Mouse (Mus musculus): ENCODE results near the gene Naa50. TPM values are rescaled to one million over a fixed set of nuclear protein-coding genes. Genes with fewer than 3 reads are reported as not detected.
A peak's percentile ranks its signal among the peaks of the same experiment; 100 is the strongest.

Naa50 gene
- polyA plus RNA-seq, 1 experiment from 2014 or later = 97.7 TPM

DNA sequence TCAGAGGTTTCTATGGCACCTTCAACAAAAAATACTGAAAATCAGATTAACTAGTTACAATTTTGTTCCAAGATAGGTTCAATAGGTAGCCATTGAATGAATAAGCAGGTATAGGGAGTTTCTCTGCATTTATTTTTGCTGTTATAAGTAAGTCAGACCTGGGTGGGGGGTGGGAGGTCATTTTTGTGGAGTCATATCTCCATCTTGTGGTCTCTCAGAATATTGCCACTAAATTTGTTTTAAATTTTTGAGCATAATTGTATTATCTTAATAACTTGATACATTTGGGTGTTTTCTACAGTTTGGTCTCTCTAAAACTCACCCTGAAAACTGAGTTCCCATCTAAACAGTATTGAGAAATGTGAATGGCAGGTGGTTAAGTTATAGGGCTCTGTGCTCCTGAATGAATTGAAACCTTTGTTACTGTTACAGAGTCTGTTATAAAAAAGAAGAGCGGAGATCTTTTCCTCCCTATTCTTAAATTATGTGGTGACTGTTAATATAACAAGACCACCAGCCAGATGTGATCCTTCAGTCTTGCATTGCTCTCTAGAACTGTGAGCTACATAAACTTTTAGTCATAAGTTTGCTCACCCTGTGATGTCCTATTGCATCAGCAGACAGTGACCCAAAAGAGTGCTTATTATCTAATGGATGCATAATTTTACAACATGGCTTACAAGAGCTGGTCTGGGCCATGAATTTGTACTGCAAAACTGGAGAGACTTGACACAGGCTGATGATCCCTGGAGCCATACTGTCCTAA lies 9.6 kb downstream of the Naa50 start:
- Histone ChIP-seq H3K27me3 (ENCODE audit: control insufficient read depth, insufficient read depth, low read length) (no peaks in the 10 kb centered on the region), H3K36me3 (replicated peaks; ENCODE audit: control insufficient read depth, insufficient read depth, low read depth, low read length) (no peaks in the 10 kb centered on the region), H3K27ac (replicated peaks; ENCODE audit: low read depth, low read length) (no peak overlapping the region), H3K9me3 (replicated peaks; ENCODE audit: control insufficient read depth, low read length) (no peaks in the 10 kb centered on the region), H3K9ac (replicated peaks; ENCODE audit: low read length) (no peak overlapping the region), H3K4me1 (ENCODE audit: control insufficient read depth, insufficient read depth, low read length) (no peaks in the 10 kb centered on the region), H3K4me3 (ENCODE audit: low read depth, low read length) (no peak overlapping the region), H3K4me2 (ENCODE audit: low read depth, low read length) (no peak overlapping the region)
- ATAC-seq (replicated peaks; ENCODE audit: insufficient number of reproducible peaks, low FRiP score, low TSS enrichment, low read depth) = no peak
- 95% methylated on average over 1 of the region's 1 CpGs for WGBS
- DNase-seq (ENCODE audit: low spot score) = no peak

DNA sequence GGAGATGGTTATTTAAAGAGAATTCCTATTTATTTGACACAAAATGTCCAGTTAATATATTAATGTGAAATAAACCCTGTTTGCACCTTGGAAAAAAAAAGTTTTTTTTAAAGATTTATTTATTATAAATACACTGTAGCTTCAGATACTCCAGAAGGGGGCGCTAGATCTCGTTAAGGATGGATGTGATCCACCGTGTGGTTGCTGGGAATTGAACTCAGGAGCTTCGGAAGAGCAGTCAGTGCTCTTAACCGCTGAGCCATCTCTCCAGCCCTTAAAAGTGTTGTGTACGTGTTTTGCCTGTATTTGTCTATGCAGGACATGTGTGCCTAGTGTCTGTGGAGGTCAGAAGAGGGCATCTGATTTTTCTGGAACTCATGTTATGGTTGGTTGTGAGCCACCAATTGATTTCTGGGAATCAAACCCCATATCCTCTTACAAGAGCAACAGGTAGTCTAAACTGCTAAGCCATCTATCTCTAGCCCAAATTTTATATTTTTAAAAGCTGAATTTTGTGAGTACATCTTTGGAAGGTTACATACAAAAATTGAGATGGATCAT lies 14.9 kb downstream of the Naa50 start:
- H3K4me3 ChIP-seq (ENCODE audit: low read depth, low read length) = no peak overlapping the region
- H3K9me3 ChIP-seq (replicated peaks; ENCODE audit: control insufficient read depth, low read length) = no peaks in the 10 kb centered on the region
- H3K4me2 ChIP-seq (ENCODE audit: low read depth, low read length) = no peak overlapping the region
- ATAC-seq (replicated peaks; ENCODE audit: insufficient number of reproducible peaks, low FRiP score, low TSS enrichment, low read depth) (no peak), DNase-seq (ENCODE audit: low spot score) (no peak)
- H3K36me3 ChIP-seq (replicated peaks; ENCODE audit: control insufficient read depth, insufficient read depth, low read depth, low read length) = no peaks in the 10 kb centered on the region
- no peak overlapping the region for H3K27ac ChIP-seq (replicated peaks; ENCODE audit: low read depth, low read length)
- H3K27me3 ChIP-seq (ENCODE audit: control insufficient read depth, insufficient read depth, low read length) = no peaks in the 10 kb centered on the region
- no peaks in the 10 kb centered on the region for H3K4me1 ChIP-seq (ENCODE audit: control insufficient read depth, insufficient read depth, low read length)
- WGBS = 63% methylated on average over 6 of the region's 6 CpGs
- H3K9ac ChIP-seq (replicated peaks; ENCODE audit: low read length) = no peak overlapping the region

DNA sequence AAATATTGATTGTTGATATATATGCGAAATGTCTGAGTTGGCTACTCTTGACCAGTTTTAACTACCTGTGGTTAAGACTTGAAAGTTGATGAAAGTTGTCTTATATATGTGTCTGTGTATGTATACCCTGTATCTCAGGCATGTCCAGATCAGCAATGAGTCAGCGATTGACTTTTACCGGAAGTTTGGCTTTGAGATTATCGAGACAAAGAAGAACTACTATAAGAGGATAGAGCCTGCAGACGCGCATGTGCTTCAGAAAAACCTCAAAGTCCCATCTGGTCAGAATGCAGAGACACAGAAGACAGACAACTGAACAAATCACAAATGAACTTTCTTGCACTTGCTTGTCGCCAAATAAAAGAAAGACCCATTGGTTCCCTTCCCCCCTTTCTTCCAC lies 19.7 kb downstream of the Naa50 start:
- Histone ChIP-seq H3K27ac (replicated peaks; ENCODE audit: low read depth, low read length) (no peak overlapping the region), H3K36me3 (replicated peaks; ENCODE audit: control insufficient read depth, insufficient read depth, low read depth, low read length) (no peaks in the 10 kb centered on the region), H3K9me3 (replicated peaks; ENCODE audit: control insufficient read depth, low read length) (no peaks in the 10 kb centered on the region), H3K4me1 (ENCODE audit: control insufficient read depth, insufficient read depth, low read length) (no peaks in the 10 kb centered on the region), H3K4me2 (ENCODE audit: low read depth, low read length) (no peak overlapping the region), H3K9ac (replicated peaks; ENCODE audit: low read length) (no peak overlapping the region), H3K27me3 (ENCODE audit: control insufficient read depth, insufficient read depth, low read length) (no peaks in the 10 kb centered on the region), H3K4me3 (ENCODE audit: low read depth, low read length) (no peak overlapping the region)
- no peak for DNase-seq (ENCODE audit: low spot score)
- ATAC-seq (replicated peaks; ENCODE audit: insufficient number of reproducible peaks, low FRiP score, low TSS enrichment, low read depth) = no peak
- WGBS = 93% methylated on average over 7 of the region's 7 CpGs

DNA sequence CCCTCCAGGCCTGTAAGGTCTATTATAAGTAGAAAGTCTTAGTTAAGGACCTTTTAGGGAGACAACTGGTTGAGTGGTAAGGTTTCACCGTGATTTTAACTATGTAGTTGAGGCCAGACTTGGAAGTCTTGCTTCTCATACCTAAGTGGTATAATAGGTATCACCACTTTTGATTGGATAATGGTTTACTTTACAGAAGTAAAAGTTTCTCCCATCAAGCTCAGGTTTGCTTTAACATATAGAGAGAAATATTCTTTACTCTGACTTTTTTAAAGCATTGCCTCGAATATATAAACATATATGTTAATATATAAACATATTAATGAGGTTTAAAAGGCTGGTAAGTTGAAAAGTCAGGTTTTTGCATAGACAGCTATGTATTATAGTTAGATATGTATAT lies 24.2 kb downstream of the Naa50 start:
- Histone ChIP-seq H3K4me2 (ENCODE audit: low read depth, low read length) (no peak overlapping the region), H3K36me3 (replicated peaks; ENCODE audit: control insufficient read depth, insufficient read depth, low read depth, low read length) (no peaks in the 10 kb centered on the region), H3K4me3 (ENCODE audit: low read depth, low read length) (no peak overlapping the region), H3K9me3 (replicated peaks; ENCODE audit: control insufficient read depth, low read length) (no peaks in the 10 kb centered on the region), H3K9ac (replicated peaks; ENCODE audit: low read length) (no peak overlapping the region), H3K27me3 (ENCODE audit: control insufficient read depth, insufficient read depth, low read length) (no peaks in the 10 kb centered on the region), H3K4me1 (ENCODE audit: control insufficient read depth, insufficient read depth, low read length) (no peaks in the 10 kb centered on the region), H3K27ac (replicated peaks; ENCODE audit: low read depth, low read length) (no peak overlapping the region)
- no peak for DNase-seq (ENCODE audit: low spot score)
- ATAC-seq (replicated peaks; ENCODE audit: insufficient number of reproducible peaks, low FRiP score, low TSS enrichment, low read depth) = no peak
- 88% methylated on average over 2 of the region's 2 CpGs for WGBS

GRCm38 (mm10) chr16:44165182-44165581 lies 25.6 kb downstream of the Naa50 start:
- 57% methylated on average over 3 of the region's 3 CpGs for WGBS
- Histone ChIP-seq H3K4me3 (ENCODE audit: low read depth, low read length) (no peak overlapping the region), H3K27me3 (ENCODE audit: control insufficient read depth, insufficient read depth, low read length) (no peaks in the 10 kb centered on the region), H3K9me3 (replicated peaks; ENCODE audit: control insufficient read depth, low read length) (no peaks in the 10 kb centered on the region), H3K9ac (replicated peaks; ENCODE audit: low read length) (no peak overlapping the region), H3K4me2 (ENCODE audit: low read depth, low read length) (no peak overlapping the region), H3K27ac (replicated peaks; ENCODE audit: low read depth, low read length) (no peak overlapping the region), H3K4me1 (ENCODE audit: control insufficient read depth, insufficient read depth, low read length) (no peaks in the 10 kb centered on the region), H3K36me3 (replicated peaks; ENCODE audit: control insufficient read depth, insufficient read depth, low read depth, low read length) (no peaks in the 10 kb centered on the region)
- ATAC-seq (replicated peaks; ENCODE audit: insufficient number of reproducible peaks, low FRiP score, low TSS enrichment, low read depth) = no peak
- no peak for DNase-seq (ENCODE audit: low spot score)

GRCm38 (mm10) chr16:44168990-44169389 lies 29.4 kb downstream of the Naa50 start:
- Histone ChIP-seq H3K27ac (replicated peaks; ENCODE audit: low read depth, low read length) (no peak overlapping the region), H3K9ac (replicated peaks; ENCODE audit: low read length) (no peak overlapping the region), H3K4me2 (ENCODE audit: low read depth, low read length) (no peak overlapping the region), H3K36me3 (replicated peaks; ENCODE audit: control insufficient read depth, insufficient read depth, low read depth, low read length) (no peaks in the 10 kb centered on the region), H3K9me3 (replicated peaks; ENCODE audit: control insufficient read depth, low read length) (no peaks in the 10 kb centered on the region), H3K4me3 (ENCODE audit: low read depth, low read length) (no peak overlapping the region), H3K27me3 (ENCODE audit: control insufficient read depth, insufficient read depth, low read length) (no peaks in the 10 kb centered on the region), H3K4me1 (ENCODE audit: control insufficient read depth, insufficient read depth, low read length) (no peaks in the 10 kb centered on the region)
- 86% methylated on average over 4 of the region's 4 CpGs for WGBS
- no peak for ATAC-seq (replicated peaks; ENCODE audit: insufficient number of reproducible peaks, low FRiP score, low TSS enrichment, low read depth)
- DNase-seq (ENCODE audit: low spot score) = no peak

- Histone ChIP-seq H3K36me3 (replicated peaks; ENCODE audit: control insufficient read depth, insufficient read depth, low read depth, low read length) (no peaks in the 10 kb centered on the region), H3K9me3 (replicated peaks; ENCODE audit: control insufficient read depth, low read length) (no peaks in the 10 kb centered on the region), H3K9ac (replicated peaks; ENCODE audit: low read length) (peak overlapping the region; percentile 48), H3K4me3 (ENCODE audit: low read depth, low read length) (peak overlapping the region; percentile 96), H3K4me1 (ENCODE audit: control insufficient read depth, insufficient read depth, low read length) (no peaks in the 10 kb centered on the region), H3K27ac (replicated peaks; ENCODE audit: low read depth, low read length) (peak overlapping the region; percentile 31), H3K27me3 (ENCODE audit: control insufficient read depth, insufficient read depth, low read length) (no peaks in the 10 kb centered on the region), H3K4me2 (ENCODE audit: low read depth, low read length) (peak overlapping the region; percentile 47)
- DNase-seq (ENCODE audit: low spot score) (peak; percentile 98), ATAC-seq (replicated peaks; ENCODE audit: insufficient number of reproducible peaks, low FRiP score, low TSS enrichment, low read depth) (peak; percentile 100)
- WGBS = 1% methylated on average over 26 of the region's 26 CpGs
These were observed 32.9 kb downstream of the Naa50 start for GRCm38 (mm10) chr16:44172297-44173154.

Measured in embryonic facial prominence, embryonic 11.5 days (tissue).